Mouse (Mus musculus): ENCODE measurements around the gene Sry. TPM values are rescaled to one million over a fixed set of nuclear protein-coding genes. Genes with fewer than 3 reads are reported as not detected.

Gene Sry
- polyA plus RNA-seq (2012; ENCODE audit: insufficient read depth, insufficient read length, missing spikeins), result not detected in 2 replicates

- no peaks in the 10 kb centered on the region for H3K4me1 ChIP-seq (ENCODE audit: control insufficient read depth, insufficient read depth, insufficient read length, low read length)
- no peak within 1 kb of the TSS for H3K4me3 ChIP-seq (ENCODE audit: insufficient read depth, low read depth, low read length)
Observed at GRCm38 (mm10) chrY:2663558-2663957, at the start of gene Sry. TSS of gene Sry (minus strand) at chrY:2663658.

More at GRCm38 (mm10) chrY:2663558-2663957, at the start of gene Sry:
- H3K27ac ChIP-seq (replicated peaks; ENCODE audit: low read depth, low read length), result no peak within 1 kb of the TSS

Other genes with a start within 250 kb of the Sry start
- not detected in 2 replicates for gene H2al2c, start 64.6 kb downstream of the Sry start, polyA plus RNA-seq (2012; ENCODE audit: insufficient read depth, insufficient read length, missing spikeins)
- gene H2al2b, start 57.0 kb upstream of the Sry start, polyA plus RNA-seq (2012; ENCODE audit: insufficient read depth, insufficient read length, missing spikeins), result not detected in 2 replicates
- not detected in 2 replicates for gene Gm4064, start 132.5 kb upstream of the Sry start, polyA plus RNA-seq (2012; ENCODE audit: insufficient read depth, insufficient read length, missing spikeins)
- gene Rbmy, start 167.0 kb upstream of the Sry start, polyA plus RNA-seq (2012; ENCODE audit: insufficient read depth, insufficient read length, missing spikeins), result not detected in 2 replicates
- not detected in 2 replicates for gene Gm10256, start 167.0 kb upstream of the Sry start, polyA plus RNA-seq (2012; ENCODE audit: insufficient read depth, insufficient read length, missing spikeins)
- gene Gm10352, start 237.3 kb upstream of the Sry start, polyA plus RNA-seq (2012; ENCODE audit: insufficient read depth, insufficient read length, missing spikeins), result not detected in 2 replicates